Mouse (Mus musculus): ENCODE data around the gene B4galnt2. TPM values are rescaled to one million over a fixed set of nuclear protein-coding genes. Genes with fewer than 3 reads are reported as not detected.
A peak's percentile ranks its signal among the peaks of the same experiment; 100 is the strongest.

B4galnt2 gene
- polyA plus RNA-seq, 1 experiment from 2014 or later = 0.11 TPM

- H3K27ac ChIP-seq (ENCODE audit: low read depth, low read length) = no peak overlapping the region
- peak overlapping the region; percentile 41; the same call in 1 of the 2 replicates for H3K4me3 ChIP-seq (ENCODE audit: low read depth, low read length)
- no peak for ATAC-seq (replicated peaks; ENCODE audit: insufficient number of reproducible peaks, low FRiP score, low TSS enrichment)
- no peak overlapping the region for H3K9ac ChIP-seq (ENCODE audit: low read depth, low read length)
- no peak overlapping the region for H3K4me2 ChIP-seq
- H3K4me1 ChIP-seq (ENCODE audit: control insufficient read depth, insufficient read depth, low read length) = peaks cover 43% of the 10 kb centered on the region
- H3K36me3 ChIP-seq (ENCODE audit: control insufficient read depth, insufficient read depth, low read length) = no peaks in the 10 kb centered on the region; the same call in 1 of the 2 replicates
- H3K27me3 ChIP-seq (ENCODE audit: control insufficient read depth, insufficient read depth, low read length) = peaks cover 68% of the 10 kb centered on the region
- H3K9me3 ChIP-seq (replicated peaks; ENCODE audit: control insufficient read depth, low read length) = no peaks in the 10 kb centered on the region
- WGBS (ENCODE audit: insufficient replicate concordance) = 33% methylated on average over 4 of the region's 4 CpGs
Observed at GRCm38 (mm10) chr11:95829526-95830050, 85.1 kb downstream of the B4galnt2 start.

GRCm38 (mm10) chr11:95828181-95828964 lies 86.3 kb downstream of the B4galnt2 start:
- H3K9ac ChIP-seq (ENCODE audit: low read depth, low read length) = no peak overlapping the region
- H3K27ac ChIP-seq (ENCODE audit: low read depth, low read length) = no peak overlapping the region
- no peak overlapping the region for H3K4me2 ChIP-seq
- no peak for ATAC-seq (replicated peaks; ENCODE audit: insufficient number of reproducible peaks, low FRiP score, low TSS enrichment)
- 62% methylated on average over 11 of the region's 11 CpGs for WGBS (ENCODE audit: insufficient replicate concordance)
- no peak overlapping the region for H3K4me3 ChIP-seq (ENCODE audit: low read depth, low read length)
- no peaks in the 10 kb centered on the region for H3K9me3 ChIP-seq (replicated peaks; ENCODE audit: control insufficient read depth, low read length)
- peaks cover 57% of the 10 kb centered on the region for H3K27me3 ChIP-seq (ENCODE audit: control insufficient read depth, insufficient read depth, low read length)
- H3K36me3 ChIP-seq (ENCODE audit: control insufficient read depth, insufficient read depth, low read length) = no peaks in the 10 kb centered on the region; the same call in 1 of the 2 replicates
- H3K4me1 ChIP-seq (ENCODE audit: control insufficient read depth, insufficient read depth, low read length) = peaks cover 37% of the 10 kb centered on the region

- H3K9me3 ChIP-seq (replicated peaks; ENCODE audit: control insufficient read depth, low read length) = no peaks in the 10 kb centered on the region
- H3K36me3 ChIP-seq (ENCODE audit: control insufficient read depth, insufficient read depth, low read length) = no peaks in the 10 kb centered on the region; the same call in 1 of the 2 replicates
- no peak overlapping the region for H3K4me2 ChIP-seq
- H3K9ac ChIP-seq (ENCODE audit: low read depth, low read length) = no peak overlapping the region
- H3K27ac ChIP-seq (ENCODE audit: low read depth, low read length) = no peak overlapping the region
- peaks cover 32% of the 10 kb centered on the region for H3K4me1 ChIP-seq (ENCODE audit: control insufficient read depth, insufficient read depth, low read length)
- WGBS (ENCODE audit: insufficient replicate concordance) = 17% methylated on average over 3 of the region's 3 CpGs
- no peak for ATAC-seq (replicated peaks; ENCODE audit: insufficient number of reproducible peaks, low FRiP score, low TSS enrichment)
- peaks cover 54% of the 10 kb centered on the region for H3K27me3 ChIP-seq (ENCODE audit: control insufficient read depth, insufficient read depth, low read length)
- H3K4me3 ChIP-seq (ENCODE audit: low read depth, low read length) = no peak overlapping the region
Observed at GRCm38 (mm10) chr11:95827464-95828085, 87.1 kb downstream of the B4galnt2 start.

- H3K4me2 ChIP-seq = no peak overlapping the region
- peaks cover 49% of the 10 kb centered on the region for H3K27me3 ChIP-seq (ENCODE audit: control insufficient read depth, insufficient read depth, low read length)
- no peaks in the 10 kb centered on the region; the same call in 1 of the 2 replicates for H3K36me3 ChIP-seq (ENCODE audit: control insufficient read depth, insufficient read depth, low read length)
- H3K9me3 ChIP-seq (replicated peaks; ENCODE audit: control insufficient read depth, low read length) = no peaks in the 10 kb centered on the region
- H3K9ac ChIP-seq (ENCODE audit: low read depth, low read length) = no peak overlapping the region
- no peak overlapping the region for H3K27ac ChIP-seq (ENCODE audit: low read depth, low read length)
- no peak overlapping the region for H3K4me3 ChIP-seq (ENCODE audit: low read depth, low read length)
- no peak for ATAC-seq (replicated peaks; ENCODE audit: insufficient number of reproducible peaks, low FRiP score, low TSS enrichment)
- peaks cover 28% of the 10 kb centered on the region for H3K4me1 ChIP-seq (ENCODE audit: control insufficient read depth, insufficient read depth, low read length)
- WGBS (ENCODE audit: insufficient replicate concordance) = 13% methylated on average over 3 of the region's 3 CpGs
Observed at GRCm38 (mm10) chr11:95827168-95827447, 87.6 kb downstream of the B4galnt2 start.

- Histone ChIP-seq H3K36me3 (ENCODE audit: control insufficient read depth, insufficient read depth, low read length) (no peaks in the 10 kb centered on the region; the same call in 1 of the 2 replicates), H3K4me3 (ENCODE audit: low read depth, low read length) (no peak overlapping the region), H3K27ac (ENCODE audit: low read depth, low read length) (no peak overlapping the region), H3K4me1 (ENCODE audit: control insufficient read depth, insufficient read depth, low read length) (peaks cover 25% of the 10 kb centered on the region), H3K4me2 (no peak overlapping the region), H3K9me3 (replicated peaks; ENCODE audit: control insufficient read depth, low read length) (no peaks in the 10 kb centered on the region), H3K27me3 (ENCODE audit: control insufficient read depth, insufficient read depth, low read length) (peaks cover 45% of the 10 kb centered on the region), H3K9ac (ENCODE audit: low read depth, low read length) (no peak overlapping the region)
- ATAC-seq (replicated peaks; ENCODE audit: insufficient number of reproducible peaks, low FRiP score, low TSS enrichment) = no peak
- WGBS (ENCODE audit: insufficient replicate concordance) = 56% methylated on average over 6 of the region's 6 CpGs
Observed at GRCm38 (mm10) chr11:95826317-95827167, 88.1 kb downstream of the B4galnt2 start.

- ATAC-seq (replicated peaks; ENCODE audit: insufficient number of reproducible peaks, low FRiP score, low TSS enrichment) = no peak
- H3K9ac ChIP-seq (ENCODE audit: low read depth, low read length) = no peak overlapping the region
- no peaks in the 10 kb centered on the region for H3K9me3 ChIP-seq (replicated peaks; ENCODE audit: control insufficient read depth, low read length)
- no peaks in the 10 kb centered on the region for H3K36me3 ChIP-seq (ENCODE audit: control insufficient read depth, insufficient read depth, low read length)
- H3K27ac ChIP-seq (ENCODE audit: low read depth, low read length) = no peak overlapping the region
- WGBS (ENCODE audit: insufficient replicate concordance) = 55% methylated on average over 3 of the region's 3 CpGs
- H3K4me3 ChIP-seq (ENCODE audit: low read depth, low read length) = peak overlapping the region; percentile 58; the same call in 1 of the 2 replicates
- H3K4me1 ChIP-seq (ENCODE audit: control insufficient read depth, insufficient read depth, low read length) = peaks cover 16% of the 10 kb centered on the region
- peaks cover 36% of the 10 kb centered on the region for H3K27me3 ChIP-seq (ENCODE audit: control insufficient read depth, insufficient read depth, low read length)
- peak overlapping the region; percentile 100 for H3K4me2 ChIP-seq
Observed at GRCm38 (mm10) chr11:95825625-95826024, 89.1 kb downstream of the B4galnt2 start.

- no peaks in the 10 kb centered on the region for H3K9me3 ChIP-seq (replicated peaks; ENCODE audit: control insufficient read depth, low read length)
- H3K27me3 ChIP-seq (ENCODE audit: control insufficient read depth, insufficient read depth, low read length) = peaks cover 28% of the 10 kb centered on the region
- peak overlapping the region; percentile 78 for H3K9ac ChIP-seq (ENCODE audit: low read depth, low read length)
- peak; percentile 5; the same call in 1 of the 2 replicates for ATAC-seq (replicated peaks; ENCODE audit: insufficient number of reproducible peaks, low FRiP score, low TSS enrichment)
- WGBS (ENCODE audit: insufficient replicate concordance) = 1% methylated on average over 11 of the region's 11 CpGs
- peak overlapping the region; percentile 58 for H3K4me3 ChIP-seq (ENCODE audit: low read depth, low read length)
- H3K4me2 ChIP-seq = peak overlapping the region; percentile 100
- H3K36me3 ChIP-seq (ENCODE audit: control insufficient read depth, insufficient read depth, low read length) = no peaks in the 10 kb centered on the region
- H3K4me1 ChIP-seq (ENCODE audit: control insufficient read depth, insufficient read depth, low read length) = peaks cover 14% of the 10 kb centered on the region
- no peak overlapping the region for H3K27ac ChIP-seq (ENCODE audit: low read depth, low read length)
Observed at GRCm38 (mm10) chr11:95824877-95825243, 89.8 kb downstream of the B4galnt2 start.
